Comparison of ENCODE assay signal across 8 mouse cellular contexts in the genomic region with DNA sequence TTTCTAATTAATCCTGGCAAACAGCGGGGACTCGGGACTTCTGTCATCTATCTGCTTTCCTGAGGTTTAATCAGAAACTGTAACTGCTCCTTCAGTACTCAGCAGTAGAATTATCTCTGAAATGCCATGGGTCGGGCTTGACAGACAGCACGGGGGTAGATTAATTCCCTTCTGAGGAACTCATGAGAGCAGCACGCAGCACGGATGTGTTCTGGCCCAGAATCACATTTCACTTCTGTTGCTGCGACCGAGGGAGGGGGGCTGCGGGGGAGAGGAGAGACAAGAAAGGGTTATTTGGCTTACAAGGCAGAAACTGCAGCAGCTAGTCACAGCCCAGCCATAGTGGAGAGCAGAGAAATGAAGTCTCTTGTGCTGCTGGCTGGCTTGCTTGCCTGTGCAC. TPM values are rescaled to one million over a fixed set of nuclear protein-coding genes. Genes with fewer than 3 reads are reported as not detected.
DNase-seq lines count a peak whose midpoint lies in the region; ATAC-seq and TF ChIP-seq lines count a peak whose summit lies in the region.

No protein-coding gene starts in this region.

- DNase-seq in kidney, postnatal 0 days (ENCODE audit: low spot score): peak; percentile 69
- DNase-seq in kidney, adult 11 months: no peak
- peak; percentile 40 for DNase-seq in T-cell, adult 2 months (ENCODE audit: low spot score)
- peak in 1 of 2 experiments; percentile 43 for DNase-seq in left cerebral cortex, adult 2 months (ENCODE audit: extremely low spot score in 1 of 2, low spot score in 2 of 2)
- peak; percentile 67 for DNase-seq in midbrain, postnatal 0 days (ENCODE audit: low spot score)
- no peak for DNase-seq in cerebellum, adult 11-12 months
- DNase-seq in gastrocnemius, adult 2 months: no peak

- WGBS in kidney, postnatal 0 days: 17% methylated on average over 9 of the region's 9 CpGs
- WGBS in forebrain, embryonic 15.5 days: 34% methylated on average over 9 of the region's 9 CpGs
- WGBS in midbrain, postnatal 0 days: 25% methylated on average over 9 of the region's 9 CpGs

- no peak for ATAC-seq in kidney, postnatal 0 days (replicated peaks; ENCODE audit: low FRiP score, low read depth)
- ATAC-seq in forebrain, embryonic 15.5 days (replicated peaks): peak; percentile 63; the same call in 1 of the 2 replicates
- no peak for ATAC-seq in midbrain, postnatal 0 days (ENCODE audit: low FRiP score)

- H3K36me3 ChIP-seq in kidney, postnatal 0 days (ENCODE audit: insufficient read depth, low read length): no peaks in the 10 kb centered on the region
- H3K36me3 ChIP-seq in forebrain, embryonic 15.5 days: no peaks in the 10 kb centered on the region
- H3K36me3 ChIP-seq in midbrain, postnatal 0 days (ENCODE audit: insufficient read depth, low read length): no peaks in the 10 kb centered on the region

- H3K4me1 ChIP-seq in kidney, postnatal 0 days (replicated peaks; ENCODE audit: insufficient read depth, low read length): no peaks in the 10 kb centered on the region; the same call in 1 of the 2 replicates
- H3K4me1 ChIP-seq in forebrain, embryonic 15.5 days: peaks cover 12% of the 10 kb centered on the region
- peaks cover 4% of the 10 kb centered on the region; the same call in 1 of the 2 replicates for H3K4me1 ChIP-seq in midbrain, postnatal 0 days (ENCODE audit: insufficient read depth, low read length)

- intact Hi-C loops in left cerebral cortex, adult 2 months (cut with DNase I): no loop called here
- intact Hi-C loops in gastrocnemius, adult 2 months (cut with DNase I): no loop called here

- no peak overlapping the region for H3K27ac ChIP-seq in kidney, postnatal 0 days
- H3K27ac ChIP-seq in forebrain, embryonic 15.5 days (replicated peaks): peak overlapping the region; percentile 58
- peak overlapping the region; percentile 25; the same call in 1 of the 2 replicates for H3K27ac ChIP-seq in left cerebral cortex, adult 2 months
- H3K27ac ChIP-seq in midbrain, postnatal 0 days (ENCODE audit: low read depth, low read length): peak overlapping the region; percentile 70
- H3K27ac ChIP-seq in gastrocnemius, adult 2 months: no peak overlapping the region

- no peak for TF ChIP-seq CTCF in kidney, postnatal 0 days (IDR thresholded peaks at IDR 0.05; ENCODE audit: low read depth)
- no peak for TF ChIP-seq CTCF in left cerebral cortex, adult 2 months (IDR thresholded peaks at IDR 0.05)
- no peak for TF ChIP-seq CTCF in midbrain, postnatal 0 days (IDR thresholded peaks at IDR 0.05)
- no peak for TF ChIP-seq CTCF in gastrocnemius, adult 2 months (IDR thresholded peaks at IDR 0.05)

- H3K9ac ChIP-seq in kidney, postnatal 0 days (ENCODE audit: low read depth, low read length): no peak overlapping the region
- H3K9ac ChIP-seq in forebrain, embryonic 15.5 days (replicated peaks): no peak overlapping the region
- H3K9ac ChIP-seq in midbrain, postnatal 0 days (replicated peaks; ENCODE audit: low read length, poor library complexity, severe bottlenecking): peak overlapping the region; percentile 44; the same call in 1 of the 2 replicates

- no peaks in the 10 kb centered on the region for H3K27me3 ChIP-seq in kidney, postnatal 0 days (ENCODE audit: insufficient read depth, low read length)
- no peaks in the 10 kb centered on the region for H3K27me3 ChIP-seq in forebrain, embryonic 15.5 days
- no peaks in the 10 kb centered on the region for H3K27me3 ChIP-seq in midbrain, postnatal 0 days (ENCODE audit: insufficient read depth, low read length)

- no peaks in the 10 kb centered on the region for H3K9me3 ChIP-seq in kidney, postnatal 0 days (replicated peaks; ENCODE audit: low read length)
- H3K9me3 ChIP-seq in forebrain, embryonic 15.5 days: no peaks in the 10 kb centered on the region
- H3K9me3 ChIP-seq in midbrain, postnatal 0 days (ENCODE audit: low read length): no peaks in the 10 kb centered on the region

- peak overlapping the region; percentile 25; the same call in 1 of the 2 replicates for H3K4me2 ChIP-seq in kidney, postnatal 0 days (ENCODE audit: low read length)
- no peak overlapping the region for H3K4me2 ChIP-seq in forebrain, embryonic 15.5 days (replicated peaks)
- no peak overlapping the region for H3K4me2 ChIP-seq in midbrain, postnatal 0 days (ENCODE audit: low read depth, low read length, poor library complexity, severe bottlenecking)

- H3K4me3 ChIP-seq in kidney, postnatal 0 days (replicated peaks; ENCODE audit: low read depth, low read length): no peak overlapping the region
- no peak overlapping the region for H3K4me3 ChIP-seq in forebrain, embryonic 15.5 days
- no peak overlapping the region for H3K4me3 ChIP-seq in left cerebral cortex, adult 2 months
- H3K4me3 ChIP-seq in midbrain, postnatal 0 days (ENCODE audit: low read depth, low read length): no peak overlapping the region
- H3K4me3 ChIP-seq in gastrocnemius, adult 2 months: no peak overlapping the region

RNA-seq across cellular contexts. Expression of a gene that starts 47.0 kb away (rescaled TPM):
- polyA plus RNA-seq in kidney, postnatal 0 days (2015; fragmentation: Nextera tagmentation; extraction: Ambion mirVana): not detected in 2 replicates
- not detected in 2 replicates for polyA plus RNA-seq in forebrain, embryonic 15.5 days (2015; fragmentation: Nextera tagmentation; extraction: Ambion mirVana)
- not detected for total RNA-seq in left cerebral cortex, adult 2 months (2021)
- not detected in 2 replicates for total RNA-seq in midbrain, postnatal 0 days (2014; rRNA removed)
- polyA plus RNA-seq in midbrain, postnatal 0 days (2015; fragmentation: Nextera tagmentation; extraction: Ambion mirVana): not detected in 2 replicates
- not detected for total RNA-seq in gastrocnemius, adult 2 months (2021)

RNA-seq across cellular contexts. Expression of a gene that starts 54.4 kb away (rescaled TPM):
- polyA plus RNA-seq in kidney, postnatal 0 days (2015; fragmentation: Nextera tagmentation; extraction: Ambion mirVana): 0.09 and 0.18 TPM in 2 replicates
- polyA plus RNA-seq in forebrain, embryonic 15.5 days (2015; fragmentation: Nextera tagmentation; extraction: Ambion mirVana): 0.09 TPM in 1 of 2 replicates, not detected in the other
- under 1 TPM; 0.44 to 0.66 TPM for total RNA-seq in left cerebral cortex, adult 2 months (2021)
- total RNA-seq in midbrain, postnatal 0 days (2014; rRNA removed): 0.19 and 0.66 TPM in 2 replicates
- polyA plus RNA-seq in midbrain, postnatal 0 days (2015; fragmentation: Nextera tagmentation; extraction: Ambion mirVana): 0.07 TPM in 1 of 2 replicates, not detected in the other
- under 1 TPM in 1 of 2 experiments, not detected in 1; 0.31 TPM for total RNA-seq in gastrocnemius, adult 2 months (2021)

Comparison
In these comparisons a context has a peak if more than half of its experiments do, and no peak if none do; other contexts are left out.
1. DNase-seq: peak in kidney, postnatal 0 days (single experiment), T-cell, adult 2 months (single experiment) and midbrain, postnatal 0 days (single experiment); none in kidney, adult 11 months (single experiment), cerebellum, adult 11-12 months (single experiment) and gastrocnemius, adult 2 months (single experiment).
2. H3K27ac ChIP-seq: peak in forebrain, embryonic 15.5 days (single experiment), left cerebral cortex, adult 2 months (single experiment) and midbrain, postnatal 0 days (single experiment); none in kidney, postnatal 0 days (single experiment) and gastrocnemius, adult 2 months (single experiment).